Mouse (Mus musculus) heart, adult 2 months (tissue): ENCODE measurements around the gene Rnaseh1. TPM values are rescaled to one million over a fixed set of nuclear protein-coding genes. Genes with fewer than 3 reads are reported as not detected.
A peak's percentile ranks its signal among the peaks of the same experiment; 100 is the strongest.

Experiments used
- DNase-seq, 2 experiments: peaks; one replicate each; pipeline ENCODE4 v3.0.0; 2021
- H3K27ac ChIP-seq: fragments of 200-600 bp; 2 replicates; pipeline ENCODE4 v1.8.1; 2022
- H3K27me3 ChIP-seq: fragments of 200-500 bp; 2 replicates; pipeline ENCODE4 v1.6.1; 2012; ENCODE audit warnings: mild to moderate bottlenecking, low read length, inconsistent platforms, mixed read lengths; ENCODE audit not compliant: control insufficient read depth, insufficient read depth
- H3K36me3 ChIP-seq: fragments of 200-500 bp; 2 replicates; pipeline ENCODE4 v1.6.1; 2012; ENCODE audit warnings: low read length, inconsistent platforms; ENCODE audit not compliant: control insufficient read depth, insufficient read depth
- H3K4me1 ChIP-seq: fragments of 200-500 bp; 2 replicates; pipeline ENCODE4 v1.6.1; 2011; ENCODE audit warnings: low read length; ENCODE audit not compliant: control insufficient read depth, insufficient read depth
- H3K4me3 ChIP-seq: fragments of 200-600 bp; 2 replicates; pipeline ENCODE4 v1.8.1; 2022
- H3K79me2 ChIP-seq: fragments of 200-500 bp; replicated peaks from 2 replicates; pipeline ENCODE4 v1.6.1; 2012; ENCODE audit warnings: mild to moderate bottlenecking, inconsistent platforms, low read length, moderate library complexity, mixed read lengths; ENCODE audit not compliant: control insufficient read depth, insufficient read depth
- H3K9ac ChIP-seq: fragments of 200-500 bp; 2 replicates; pipeline ENCODE4 v1.6.1; 2012; ENCODE audit warnings: low read depth, mild to moderate bottlenecking, control low read depth, inconsistent platforms, low read length, mixed read lengths
- CTCF ChIP-seq: fragments of 200-600 bp; IDR thresholded peaks from 2 replicates; pipeline ENCODE4 v1.8.1; 2022; ENCODE audit warnings: antibody characterized with exemption, mild to moderate bottlenecking, moderate library complexity
- EP300 ChIP-seq: fragments of 200-500 bp; IDR thresholded peaks from 2 replicates; pipeline ENCODE4 v1.6.1; 2011; ENCODE audit warnings: low read depth, low read length, control low read depth; ENCODE audit not compliant: insufficient read depth
- POLR2A ChIP-seq: fragments of 200-500 bp; IDR thresholded peaks from 2 replicates; pipeline ENCODE4 v1.6.1; 2011; ENCODE audit warnings: mild to moderate bottlenecking, low read depth, low read length, control low read depth; ENCODE audit not compliant: insufficient read depth
- whole genome bisulfite sequencing: fragments of 180-500 bp; shearing (Covaris S2); methylation state at CpG from one replicate; pipeline ENCODE4 v1.1.7; 2018; 5-methylcytosine and 5-hydroxymethylcytosine counted together
- intact Hi-C: fragments of 180-260 bp; cut with DNase I; formaldehyde crosslinking; loops from one replicate; pipeline ENCODE4 v1.15.1; 2025
- polyA plus RNA-seq: library from polyadenylated mRNA; depleted of rRNA; stranded (reverse); fragments of >200 nt; gene quantifications from 2 replicates; pipeline ENCODE4 v1.2.3, GENCODE M21; 2012
- total RNA-seq, 2 experiments: library from RNA; stranded (reverse); gene quantifications; 2 replicates each; pipeline ENCODE4 v1.2.3; 2021

Gene Rnaseh1
- total and polyA plus RNA-seq, 3 experiments = 6.9 to 8.4 (median 7.0) TPM

DNA sequence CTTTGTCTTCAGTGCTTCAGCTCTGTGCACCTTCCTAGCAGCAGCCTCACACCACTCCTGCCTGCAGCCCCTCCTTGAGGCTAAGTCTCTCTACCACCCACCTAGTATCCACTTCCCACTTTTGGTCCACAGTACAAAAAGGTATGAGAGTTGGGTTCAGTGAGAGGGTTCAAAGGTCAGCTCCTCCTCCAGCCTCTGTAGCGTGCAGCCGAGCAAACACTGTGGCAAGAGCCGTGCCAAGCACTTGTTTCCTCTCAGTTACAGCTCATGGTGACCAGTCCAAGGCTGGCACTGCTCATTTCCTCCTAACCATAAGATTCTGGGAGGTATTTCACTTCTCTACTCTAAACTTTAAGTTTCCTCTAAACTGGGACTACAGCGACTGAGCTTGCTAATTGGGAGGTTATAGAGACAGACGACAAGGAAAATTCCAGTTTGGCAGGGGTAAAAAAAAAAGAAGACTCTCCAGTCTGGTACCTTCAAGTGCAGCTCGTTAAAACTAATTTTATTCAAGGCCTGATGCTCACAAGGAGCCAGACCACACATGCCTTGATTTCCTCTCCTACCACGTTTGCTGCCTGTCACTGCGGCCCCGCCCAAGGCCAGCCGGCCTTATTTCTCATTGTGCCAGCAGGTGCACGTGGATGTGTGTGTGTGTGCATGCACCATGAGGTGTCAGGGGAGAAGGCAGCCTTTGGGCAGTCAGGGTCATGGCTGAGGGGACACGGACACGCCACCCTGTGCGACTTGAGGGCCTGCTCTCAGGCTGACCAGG, 48.6 kb downstream of the Rnaseh1 start:
- Histone ChIP-seq H3K36me3 (no peaks in the 10 kb centered on the region), H3K27ac (no peak overlapping the region), H3K9ac (no peak overlapping the region), H3K79me2 (no peaks in the 10 kb centered on the region), H3K4me3 (no peak overlapping the region), H3K27me3 (no peaks in the 10 kb centered on the region), H3K4me1 (no peaks in the 10 kb centered on the region; the same call in 1 of the 2 replicates)
- intact Hi-C loops = loop anchor here (5.0 kb wide), 1 partner anchor 111 kb away; no protein-coding TSS in a partner anchor
- WGBS = 82% methylated on average over 14 of the region's 14 CpGs
- TF ChIP-seq POLR2A (no peak), EP300 (no peak), CTCF (no peak)
- DNase-seq = no peak

DNA sequence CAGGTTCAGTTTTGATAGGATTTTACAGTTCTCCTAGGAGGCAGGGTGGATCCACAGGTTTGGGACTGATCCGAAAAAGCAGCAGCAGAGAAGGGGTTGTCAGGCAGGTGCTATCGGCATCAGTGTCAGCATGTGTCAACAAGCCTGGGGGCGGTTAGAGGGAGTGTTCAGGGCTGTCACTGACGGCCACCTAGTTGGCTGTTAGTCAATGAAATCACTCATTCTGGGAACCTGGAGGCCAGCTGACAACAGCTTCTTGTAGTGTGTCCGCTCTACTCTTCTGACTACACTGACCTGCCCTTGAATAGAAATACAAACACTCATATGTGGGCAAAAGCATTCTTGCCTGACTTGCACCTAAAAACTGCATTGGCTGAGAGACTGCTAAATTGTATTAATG, 49.7 kb downstream of the Rnaseh1 start:
- Histone ChIP-seq H3K79me2 (no peaks in the 10 kb centered on the region), H3K36me3 (no peaks in the 10 kb centered on the region), H3K9ac (no peak overlapping the region), H3K27ac (no peak overlapping the region), H3K4me3 (no peak overlapping the region), H3K27me3 (no peaks in the 10 kb centered on the region), H3K4me1 (no peaks in the 10 kb centered on the region; the same call in 1 of the 2 replicates)
- no peak for TF ChIP-seq CTCF
- TF ChIP-seq POLR2A = no peak
- TF ChIP-seq EP300 = no peak
- WGBS = 57% methylated on average over 5 of the region's 5 CpGs
- no peak for DNase-seq
- intact Hi-C loops = loop anchor here (5.0 kb wide), 1 partner anchor 112 kb away; no protein-coding TSS in a partner anchor

DNA sequence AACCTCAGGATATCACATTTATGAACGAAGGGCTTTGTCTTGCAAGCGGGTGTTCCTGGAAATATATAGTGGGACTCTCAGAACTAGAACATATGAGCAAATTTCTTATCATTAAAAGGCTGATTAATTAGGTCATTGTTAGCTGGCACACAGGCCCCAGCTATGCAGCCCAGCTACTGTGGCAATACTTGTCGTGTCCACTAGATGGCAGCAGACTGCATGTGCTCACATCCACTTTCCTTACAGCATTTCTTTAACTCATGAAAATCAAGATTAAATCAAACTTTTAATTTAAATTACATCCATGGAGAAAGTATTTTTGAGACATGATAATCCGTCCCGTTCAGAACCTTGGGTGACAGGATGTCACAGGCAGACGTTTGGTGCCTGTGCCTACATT, 50.3 kb downstream of the Rnaseh1 start:
- Histone ChIP-seq H3K27ac (peak overlapping the region; percentile 59), H3K9ac (no peak overlapping the region)
- peak; percentile 59 to 65 for DNase-seq

DNA sequence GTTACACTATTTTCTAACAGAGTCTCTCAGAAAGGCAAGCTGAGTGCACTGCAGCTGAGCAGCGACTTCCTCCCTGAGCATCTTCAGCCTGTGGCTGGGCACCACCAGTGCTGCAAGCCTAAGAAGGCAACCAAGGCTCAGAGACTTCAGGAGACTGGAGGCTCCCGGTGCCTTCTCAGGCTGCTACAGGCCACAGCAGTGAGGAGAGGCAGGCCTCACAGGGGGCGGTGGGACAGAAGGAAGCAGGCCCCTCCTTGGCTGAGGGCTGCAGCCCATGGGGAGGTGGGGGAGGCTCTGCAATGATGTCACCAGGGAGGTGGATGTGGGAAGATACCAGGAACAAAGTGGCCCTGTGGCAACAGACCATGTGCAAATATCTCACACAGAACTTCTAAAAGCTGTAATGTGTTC, 50.7 kb downstream of the Rnaseh1 start:
- Histone ChIP-seq H3K4me1 (no peaks in the 10 kb centered on the region; the same call in 1 of the 2 replicates), H3K27ac (peak overlapping the region; percentile 59), H3K79me2 (no peaks in the 10 kb centered on the region), H3K9ac (no peak overlapping the region), H3K36me3 (no peaks in the 10 kb centered on the region), H3K4me3 (no peak overlapping the region), H3K27me3 (no peaks in the 10 kb centered on the region)
- no peak for TF ChIP-seq EP300
- no peak for TF ChIP-seq CTCF
- no peak for TF ChIP-seq POLR2A
- intact Hi-C loops = loop anchor here (5.0 to 10.0 kb wide), 2 partner anchors 132 to 435 kb away; no protein-coding TSS in a partner anchor
- DNase-seq = peak in 1 of 2 experiments; percentile 34
- 32% methylated on average over 3 of the region's 3 CpGs for WGBS

More for the DNA sequence above, 50.3 kb downstream of the Rnaseh1 start:
- intact Hi-C loops = loop anchor here (5.0 to 10.0 kb wide), 3 partner anchors 112 to 435 kb away; no protein-coding TSS in a partner anchor
- 9% methylated on average over 6 of the region's 6 CpGs for WGBS
- Histone ChIP-seq H3K36me3 (no peaks in the 10 kb centered on the region), H3K4me1 (no peaks in the 10 kb centered on the region; the same call in 1 of the 2 replicates), H3K27me3 (no peaks in the 10 kb centered on the region), H3K4me3 (no peak overlapping the region), H3K79me2 (no peaks in the 10 kb centered on the region)
- TF ChIP-seq CTCF (no peak; the same call in 1 of the 2 replicates), POLR2A (no peak), EP300 (0 out of 2 replicates have a peak, but pooled peaks have one; percentile 24)

DNA sequence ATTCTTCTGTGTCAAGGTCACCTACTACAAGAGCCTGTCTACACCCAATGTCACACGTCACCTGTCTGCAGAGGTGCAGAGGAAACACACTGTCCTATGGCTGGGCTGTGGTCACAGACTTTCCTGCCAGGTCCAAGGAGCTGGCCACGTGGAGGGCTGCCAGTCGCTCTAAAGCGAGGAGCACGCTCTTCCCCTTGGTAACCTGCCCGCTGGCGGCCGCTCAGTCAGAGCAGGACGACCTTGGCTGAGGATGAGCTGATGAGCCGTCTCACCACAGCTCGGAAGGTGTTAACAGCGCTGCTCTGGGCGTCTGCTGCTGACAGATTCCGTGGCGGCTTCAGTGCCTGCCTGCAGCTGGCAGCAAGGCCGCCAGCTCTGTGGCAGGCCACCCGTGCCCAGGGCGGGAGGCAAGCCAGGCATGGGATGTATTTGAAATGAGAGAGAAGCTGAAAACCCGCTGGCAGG, 51.2 kb downstream of the Rnaseh1 start:
- H3K27me3 ChIP-seq = no peaks in the 10 kb centered on the region
- H3K79me2 ChIP-seq = no peaks in the 10 kb centered on the region
- peak; percentile 78 to 89 for DNase-seq
- no peak for TF ChIP-seq CTCF
- peak; percentile 87 for TF ChIP-seq EP300
- H3K27ac ChIP-seq = peak overlapping the region; percentile 59; the same call in 1 of the 2 replicates
- no peaks in the 10 kb centered on the region for H3K36me3 ChIP-seq
- no peak overlapping the region for H3K4me3 ChIP-seq
- intact Hi-C loops = loop anchor here (5.0 to 10.0 kb wide), 2 partner anchors 132 to 434 kb away; no protein-coding TSS in a partner anchor
- H3K4me1 ChIP-seq = no peaks in the 10 kb centered on the region; the same call in 1 of the 2 replicates
- H3K9ac ChIP-seq = no peak overlapping the region
- 50% methylated on average over 19 of the region's 19 CpGs for WGBS

DNA sequence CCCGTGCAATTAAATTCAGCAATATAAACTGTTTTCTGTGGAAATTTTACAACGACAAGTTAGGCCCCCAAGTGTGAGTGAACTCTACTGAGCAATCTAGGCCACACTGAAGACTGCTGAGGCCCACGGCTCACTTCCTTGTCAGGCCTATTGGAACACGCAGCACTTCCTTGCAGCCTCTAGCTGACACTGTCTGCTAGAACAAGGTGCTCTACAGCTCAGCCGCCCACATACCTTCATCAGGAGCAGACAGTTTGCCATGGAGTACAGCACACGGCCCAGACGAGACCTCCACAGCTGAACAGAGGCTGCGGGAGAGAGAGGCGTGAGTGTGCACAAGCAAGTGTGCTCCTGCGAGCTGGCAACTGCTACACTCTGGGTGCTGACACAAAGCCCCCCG, 51.9 kb downstream of the Rnaseh1 start:
- 88% methylated on average over 11 of the region's 11 CpGs for WGBS
- no peak overlapping the region for H3K4me3 ChIP-seq
- intact Hi-C loops = loop anchor here (5.0 to 10.0 kb wide), 2 partner anchors 131 to 433 kb away; no protein-coding TSS in a partner anchor
- no peak for DNase-seq
- peak overlapping the region; percentile 10; the same call in 1 of the 2 replicates for H3K27ac ChIP-seq
- no peak overlapping the region for H3K9ac ChIP-seq
- no peaks in the 10 kb centered on the region for H3K79me2 ChIP-seq
- no peaks in the 10 kb centered on the region for H3K27me3 ChIP-seq
- no peaks in the 10 kb centered on the region for H3K36me3 ChIP-seq
- TF ChIP-seq EP300 (no peak), CTCF (no peak), POLR2A (no peak)
- H3K4me1 ChIP-seq = no peaks in the 10 kb centered on the region; the same call in 1 of the 2 replicates
